Mouse (Mus musculus) central nervous system, embryonic 14 days (tissue): Measurements from ENCODE around the gene Tpbpb. TPM values are rescaled to one million over a fixed set of nuclear protein-coding genes. Genes with fewer than 3 reads are reported as not detected.

Experiments used
- polyA plus RNA-seq: library from polyadenylated mRNA; depleted of rRNA; stranded (reverse); fragments of >200 nt; gene quantifications from 2 replicates; pipeline ENCODE4 v1.2.3, GENCODE M21; 2012; rRNA removed

Gene Tpbpb
- not detected in 2 replicates for polyA plus RNA-seq

GRCm38 (mm10) chr13:60904780-60905179 lies at the start of gene Tpbpb:
Gene Tpbpb (minus strand): TSS chr13:60904880.

GRCm38 (mm10) chr13:60941884-60942283 lies 37.2 kb upstream of the Tpbpb start, which contains the start of gene Tpbpa:
Gene Tpbpa (minus strand): TSS chr13:60941984.

DNA sequence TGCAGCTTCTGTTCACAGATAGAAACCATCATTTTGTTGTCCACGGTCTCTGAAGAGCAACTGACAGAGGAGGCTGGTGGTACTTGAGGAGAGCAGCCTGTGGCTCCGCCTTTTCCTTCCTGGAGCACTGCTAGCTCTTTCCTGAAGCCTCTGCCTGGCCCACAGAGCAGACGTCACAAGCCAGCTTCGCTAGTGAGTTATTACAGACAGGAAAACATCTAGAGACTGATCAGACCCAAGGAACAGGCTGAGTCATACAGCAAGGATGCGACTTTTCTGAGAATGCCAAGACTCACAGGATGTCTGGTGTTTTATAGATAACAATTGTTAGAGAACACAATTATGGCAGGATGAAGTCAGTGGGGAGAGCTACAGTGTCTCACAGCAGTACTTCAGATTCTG lies 31.8 kb upstream of the Tpbpb start, which contains the start of the genes Gm49391 and Ctla2a:
Gene Gm49391, minus strand, starts transcription at position 72 of the 402 bp plus-strand sequence.
Gene Ctla2a, minus strand, starts transcription at position 126 of the 402 bp plus-strand sequence.

GRCm38 (mm10) chr13:60935490-60935889 lies 30.8 kb upstream of the Tpbpb start, which contains the start of gene Gm49393:
Gene Gm49393 (minus strand): TSS chr13:60935590.

GRCm38 (mm10) chr13:60897328-60897727 lies 7.4 kb downstream of the Tpbpb start, which contains the start of gene Ctla2b:
Gene Ctla2b (minus strand): TSS chr13:60897447.

DNA sequence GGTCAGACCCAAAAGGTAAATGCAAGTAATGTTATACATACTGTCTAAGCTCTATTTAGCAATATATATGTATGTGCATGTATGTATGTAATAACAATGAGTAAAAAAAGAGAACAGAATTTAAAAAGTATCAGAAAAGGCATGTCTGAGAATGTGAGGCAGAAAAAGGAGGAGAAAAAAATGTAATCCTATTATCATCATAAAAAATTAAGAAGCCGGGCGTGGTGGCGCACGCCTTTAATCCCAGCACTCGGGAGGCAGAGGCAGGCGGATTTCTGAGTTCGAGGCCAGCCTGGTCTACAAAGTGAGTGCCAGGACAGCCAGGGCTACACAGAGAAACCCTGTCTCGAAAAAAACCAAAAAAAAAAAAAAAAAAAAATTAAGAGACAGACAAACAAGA lies 7.9 kb downstream of the Tpbpb start, which contains the start of gene Gm49392:
Gene Gm49392, minus strand, starts transcription at position 101 of the 400 bp plus-strand sequence.

GRCm38 (mm10) chr13:60864281-60864680 lies 40.4 kb downstream of the Tpbpb start, which contains the start of gene 4930486L24Rik:
Gene 4930486L24Rik (minus strand): TSS chr13:60864475.

Other genes starting within 250 kb of the Tpbpb start
- gene BC051665, start 118.5 kb downstream of the Tpbpb start, polyA plus RNA-seq, result not detected in 2 replicates
- not detected in 2 replicates for gene Ctsll3, start 102.0 kb downstream of the Tpbpb start, polyA plus RNA-seq
- 0.05 TPM in 2 replicates for gene 4930486L24Rik, start 40.4 kb downstream of the Tpbpb start, polyA plus RNA-seq
- gene Gm49392, start 8.0 kb downstream of the Tpbpb start, polyA plus RNA-seq, result 0.11 and 0.18 TPM in 2 replicates
- 1.7 and 2.5 TPM in 2 replicates for gene Ctla2b, start 7.4 kb downstream of the Tpbpb start, polyA plus RNA-seq
- not detected in 2 replicates for gene Gm49393, start 30.7 kb upstream of the Tpbpb start, polyA plus RNA-seq
- gene Gm49391, start 31.7 kb upstream of the Tpbpb start, polyA plus RNA-seq, result 2.3 and 2.8 TPM in 2 replicates
- 9.1 and 11.9 TPM in 2 replicates for gene Ctla2a, start 31.7 kb upstream of the Tpbpb start, polyA plus RNA-seq
- gene Tpbpa, start 37.1 kb upstream of the Tpbpb start, polyA plus RNA-seq, result 0.06 TPM in 1 of 2 replicates, not detected in the other
- not detected in 2 replicates for gene Ctsj, start 101.1 kb upstream of the Tpbpb start, polyA plus RNA-seq
- not detected in 2 replicates for gene Ctsq, start 135.8 kb upstream of the Tpbpb start, polyA plus RNA-seq